Mouse (Mus musculus) G1E (cell line): ENCODE results near the gene Dpy30. TPM values are rescaled to one million over a fixed set of nuclear protein-coding genes. Genes with fewer than 3 reads are reported as not detected.
"Not testable (repeated sequence)": the region's sequence is repeated elsewhere in the genome, so short reads cannot be mapped to it uniquely, and the experiment has no call there.

ENCODE experiments used
- ATAC-seq: 2 replicates; pipeline ENCODE4 v1.8.0; 2016; ENCODE audit warnings: mild to moderate bottlenecking; ENCODE audit not compliant: insufficient number of reproducible peaks, poor library complexity, low FRiP score, severe bottlenecking; ENCODE audit errors: extremely low read depth
- DNase-seq: peaks from one replicate; pipeline ENCODE4 v3.0.0; 2012; ENCODE audit warnings: low spot score
- H3K27me3 ChIP-seq: 2 replicates; pipeline ENCODE4 v1.6.1; 2012; ENCODE audit warnings: mild to moderate bottlenecking, low read length, inconsistent platforms; ENCODE audit not compliant: insufficient read depth
- H3K36me3 ChIP-seq: replicated peaks from 2 replicates; pipeline ENCODE3; 2012; ENCODE audit warnings: mild to moderate bottlenecking, inconsistent platforms
- H3K4me1 ChIP-seq: 2 replicates; pipeline ENCODE4 v1.6.1; 2012; ENCODE audit warnings: low read depth, low read length, inconsistent platforms, mixed read lengths; ENCODE audit not compliant: insufficient read depth
- H3K4me3 ChIP-seq: 2 replicates; pipeline ENCODE4 v1.5.1; 2012; ENCODE audit warnings: low read depth, mild to moderate bottlenecking, inconsistent platforms, low read length, moderate library complexity, mixed read lengths
- H3K9me3 ChIP-seq: replicated peaks from 2 replicates; pipeline ENCODE4 v1.6.1; 2012; ENCODE audit warnings: inconsistent platforms
- CTCF ChIP-seq: IDR thresholded peaks from 2 replicates; pipeline ENCODE4 v1.5.1; 2012; ENCODE audit warnings: low read depth, low read length, inconsistent platforms, mixed read lengths
- GATA1 ChIP-seq: IDR thresholded peaks from 2 replicates; pipeline ENCODE4 v1.6.1; 2012; ENCODE audit warnings: borderline replicate concordance, low read length, inconsistent platforms, mixed read lengths
- GATA2 ChIP-seq: IDR thresholded peaks from 2 replicates; pipeline ENCODE4 v1.6.1; 2012; ENCODE audit warnings: low read depth, low read length, inconsistent platforms, borderline replicate concordance
- POLR2AphosphoS5 ChIP-seq: IDR thresholded peaks from 2 replicates; pipeline ENCODE4 v1.6.1; 2012; ENCODE audit warnings: low read depth, low read length, inconsistent platforms; ENCODE audit not compliant: insufficient replicate concordance
- TAL1 ChIP-seq: conservative IDR thresholded peaks from 2 replicates; pipeline ENCODE4 v1.6.1; 2012; ENCODE audit warnings: low read depth, low read length, inconsistent platforms, mixed read lengths
- polyA plus RNA-seq: library from polyadenylated mRNA; stranded (reverse); fragments of >175 nt; gene quantifications from 2 replicates; pipeline ENCODE4 v1.2.3, GENCODE M21; 2012
- total RNA-seq, 2 experiments: library from RNA; stranded (forward) in 1 of 2; stranded (reverse) in 1 of 2; fragments of 200-1000 nt in 1 of 2; fragments of >200 nt in 1 of 2; fragmentation: Nextera tagmentation in 1 of 2; gene quantifications; 2 replicates each; pipeline ENCODE4 v1.2.3; 2014 to 2017

Dpy30 gene
- total and polyA plus RNA-seq, 3 experiments = 76.2 to 130 (median 106) TPM

DNA sequence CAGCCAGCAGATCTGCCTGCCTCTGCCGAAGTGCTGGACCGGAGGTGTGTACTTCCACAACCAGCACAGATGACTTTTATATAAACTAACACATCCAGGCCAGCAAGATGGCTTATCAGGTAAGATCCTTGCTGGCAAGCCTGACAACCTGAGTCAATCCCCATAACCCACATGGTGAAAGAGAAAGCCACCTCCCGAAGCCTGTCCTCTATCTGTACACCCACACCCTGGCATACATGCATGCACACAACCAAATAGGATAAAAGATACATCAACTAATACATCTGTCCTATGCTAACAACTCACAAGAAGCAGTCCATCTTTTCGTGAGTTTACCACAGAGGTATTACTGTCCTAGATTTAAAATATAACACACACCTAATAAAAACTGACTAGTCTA lies 19.7 kb downstream of the Dpy30 start:
- H3K4me1 ChIP-seq = peaks cover 2% of the 10 kb centered on the region; the same call in 1 of the 2 replicates
- H3K9me3 ChIP-seq = no peaks in the 10 kb centered on the region
- ATAC-seq (no peak), DNase-seq (no peak)
- H3K4me3 ChIP-seq = no peak overlapping the region
- peaks cover 80% of the 10 kb centered on the region for H3K36me3 ChIP-seq
- TF ChIP-seq POLR2AphosphoS5 (no peak), CTCF (no peak), TAL1 (no peak), GATA2 (no peak), GATA1 (no peak)
- no peaks in the 10 kb centered on the region for H3K27me3 ChIP-seq

DNA sequence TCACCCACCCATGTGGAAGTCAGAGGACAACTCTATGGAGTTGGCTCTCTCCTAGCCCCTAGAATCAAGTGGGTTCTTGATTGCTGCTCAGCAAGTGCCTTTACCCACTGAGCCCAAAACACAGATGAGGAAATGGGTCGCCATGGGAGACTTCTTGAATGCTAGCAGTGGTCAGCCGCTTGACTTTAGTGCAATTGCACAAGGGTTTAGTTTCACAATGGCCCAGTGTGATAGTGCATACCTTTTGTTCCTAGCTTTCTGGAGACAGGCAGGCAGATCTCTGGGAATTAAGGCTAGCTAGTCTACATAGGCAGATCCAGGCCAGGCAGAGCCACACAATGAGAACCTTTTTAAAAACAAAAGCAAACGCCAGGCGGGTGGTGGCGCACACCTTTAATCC lies 23.7 kb downstream of the Dpy30 start:
- no peak for TF ChIP-seq TAL1
- peaks cover 57% of the 10 kb centered on the region for H3K36me3 ChIP-seq
- no peak overlapping the region for H3K4me3 ChIP-seq

DNA sequence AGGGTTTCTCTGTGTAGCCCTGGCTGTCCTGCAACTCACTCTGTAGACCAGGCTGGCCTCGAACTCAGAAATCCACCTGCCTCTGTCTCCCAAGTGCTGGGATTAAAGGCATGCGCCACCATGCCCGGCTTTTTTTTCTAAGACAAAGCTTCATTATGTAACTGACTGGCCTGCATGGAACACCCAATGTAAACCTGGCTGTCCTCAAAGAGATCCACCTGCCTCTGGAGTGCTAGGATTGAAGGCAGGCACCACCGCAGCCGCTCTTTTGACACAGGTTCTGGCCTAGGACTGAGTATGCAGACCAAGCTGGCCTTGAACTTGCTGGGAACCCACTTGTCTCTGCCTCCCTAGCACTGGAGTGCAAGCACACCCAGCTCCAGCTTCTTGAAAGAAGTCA lies 26.8 kb downstream of the Dpy30 start:
- peaks cover 36% of the 10 kb centered on the region for H3K36me3 ChIP-seq
- H3K9me3 ChIP-seq, H3K4me1 ChIP-seq, H3K27me3 ChIP-seq, H3K4me3 ChIP-seq, DNase-seq, ATAC-seq: not testable (repeated sequence)

More for the DNA sequence above, 23.7 kb downstream of the Dpy30 start:
- ATAC-seq = no peak
- H3K4me1 ChIP-seq = peaks cover 7% of the 10 kb centered on the region
- DNase-seq = no peak
- no peaks in the 10 kb centered on the region for H3K27me3 ChIP-seq
- no peaks in the 10 kb centered on the region for H3K9me3 ChIP-seq

DNA sequence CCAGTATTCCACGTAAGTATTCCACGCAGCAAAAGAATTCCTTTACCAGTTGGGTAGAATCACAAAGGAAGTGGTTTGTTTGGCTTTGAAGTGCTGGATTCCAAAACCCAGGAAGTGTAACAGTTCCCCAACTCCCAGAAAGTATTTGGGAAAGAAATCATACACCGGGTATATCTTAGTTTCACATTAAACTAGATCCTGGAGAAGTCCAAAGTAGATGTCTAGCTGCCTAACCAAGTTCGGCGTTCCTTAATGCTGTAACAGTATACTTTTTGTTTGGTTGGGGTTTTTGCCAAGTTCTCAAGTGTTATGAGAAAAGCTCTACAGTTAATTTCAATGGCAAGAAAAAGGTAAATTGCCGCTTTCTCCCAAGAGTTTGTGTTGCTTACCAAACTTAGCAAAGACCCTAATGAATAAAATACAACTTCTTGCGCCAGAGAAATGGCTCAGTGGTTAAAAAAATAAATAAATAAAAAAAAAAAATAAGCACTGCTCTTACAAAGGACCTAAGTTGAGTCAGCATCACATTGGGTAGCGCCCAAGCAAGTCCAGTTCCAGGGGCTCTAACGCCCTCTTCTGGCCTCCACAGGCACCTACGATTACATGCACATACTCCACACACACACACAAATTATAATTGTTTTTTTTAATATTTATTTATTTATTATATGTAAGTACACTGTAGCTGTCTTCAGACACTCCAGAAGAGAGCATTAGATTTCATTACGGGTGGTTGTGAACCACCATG lies 27.5 kb downstream of the Dpy30 start:
- DNase-seq = no peak
- TF ChIP-seq GATA2 (no peak), CTCF (0 out of 2 replicates have a peak, but pooled peaks have one; percentile 32), TAL1 (no peak), POLR2AphosphoS5 (no peak), GATA1 (no peak)
- Histone ChIP-seq H3K36me3 (peaks cover 28% of the 10 kb centered on the region), H3K9me3 (no peaks in the 10 kb centered on the region), H3K4me1 (peaks cover 12% of the 10 kb centered on the region), H3K27me3 (no peaks in the 10 kb centered on the region), H3K4me3 (peak overlapping the region; percentile 92)
- no peak for ATAC-seq

DNA sequence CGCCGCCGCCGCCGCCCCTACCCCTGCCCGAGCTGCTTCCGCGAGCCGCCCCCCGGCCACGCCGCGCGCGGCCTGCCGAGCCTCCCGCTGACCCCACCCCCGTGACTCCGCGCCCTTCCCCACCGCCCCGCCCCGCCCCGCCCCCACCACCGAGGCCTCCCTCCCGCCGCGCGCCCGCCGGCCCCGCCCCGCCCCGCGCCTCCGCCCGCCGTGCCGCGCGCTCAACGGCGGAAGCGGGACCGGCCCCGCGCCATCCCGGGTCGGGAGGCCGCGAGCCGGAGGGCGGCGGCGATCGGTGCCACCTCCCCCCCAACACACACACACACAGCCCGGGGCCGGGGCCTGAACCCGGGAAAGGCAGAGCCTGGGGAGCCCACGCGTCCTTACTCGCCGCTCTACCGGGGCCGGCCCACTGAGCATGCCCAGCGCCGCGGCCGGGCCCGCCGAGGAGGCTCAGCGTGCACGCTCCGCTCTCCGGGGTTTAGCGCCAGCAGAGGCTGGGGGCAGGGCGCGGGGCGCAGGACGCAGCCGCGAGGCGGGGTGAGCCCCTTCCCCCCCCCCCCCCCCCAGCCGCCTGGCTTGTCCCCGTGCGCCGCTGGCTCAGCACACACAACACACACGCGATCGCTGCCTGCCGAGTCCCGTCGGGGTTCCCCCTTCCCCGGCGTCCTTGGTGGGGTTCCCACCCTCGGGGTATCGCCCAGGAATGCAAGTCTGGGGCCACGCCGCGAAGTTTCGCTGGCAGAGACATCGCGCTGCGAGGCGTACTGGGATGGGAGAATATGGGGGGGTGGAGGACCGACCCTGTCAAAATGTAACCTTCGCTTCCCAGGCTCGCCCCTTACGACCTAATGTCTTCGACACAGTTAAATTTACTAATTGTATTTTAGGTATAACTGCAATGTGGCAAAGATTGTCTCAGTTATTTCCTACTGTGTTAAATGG lies 28.4 kb downstream of the Dpy30 start, which contains the start of gene Memo1:
Memo1 (minus strand) TSS at position 496 of the 945 bp plus-strand sequence.
- Histone ChIP-seq H3K36me3 (peaks cover 21% of the 10 kb centered on the region), H3K9me3 (no peaks in the 10 kb centered on the region), H3K4me3 (peak within 1 kb of the TSS; percentile 92), H3K4me1 (peaks cover 21% of the 10 kb centered on the region), H3K27me3 (no peaks in the 10 kb centered on the region)
- DNase-seq (peak; percentile 77), ATAC-seq (peak; percentile 22)
- TF ChIP-seq CTCF = no peak
- TF ChIP-seq GATA1 = no peak
- TF ChIP-seq TAL1 = no peak
- TF ChIP-seq POLR2AphosphoS5 = no peak
- TF ChIP-seq GATA2 = no peak

DNA sequence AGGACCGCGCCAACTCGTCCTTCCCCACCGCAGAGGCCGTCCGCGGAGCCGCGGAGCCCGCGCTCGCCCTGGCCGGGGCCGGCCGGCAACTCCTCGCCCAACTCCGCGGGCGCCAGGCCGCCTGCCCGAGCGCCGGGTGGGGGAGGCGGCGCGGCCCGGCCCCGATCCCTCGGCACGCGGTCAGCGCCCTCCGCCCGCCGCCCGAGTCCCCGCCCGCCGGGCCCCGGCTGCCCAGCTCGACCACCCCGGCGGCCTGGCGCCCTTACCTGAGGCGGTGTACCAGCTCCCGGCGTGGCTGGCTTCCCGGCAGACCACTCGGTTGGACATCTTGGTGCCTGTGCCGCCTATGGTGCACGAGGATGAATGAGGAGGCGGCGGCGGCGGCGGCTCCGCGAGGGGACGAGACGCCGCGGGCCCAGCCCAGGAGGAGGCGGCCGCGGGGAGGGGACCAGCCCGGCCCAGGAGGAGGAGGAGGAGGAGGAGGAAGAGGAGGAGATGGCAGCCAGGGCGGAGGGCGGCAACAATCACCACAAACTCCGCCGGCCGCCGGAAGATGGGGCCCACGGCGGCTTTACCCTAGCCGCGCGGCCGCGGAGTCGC lies 29.2 kb downstream of the Dpy30 start:
- TF ChIP-seq POLR2AphosphoS5 = no peak
- no peak for TF ChIP-seq GATA2
- no peak for TF ChIP-seq TAL1
- TF ChIP-seq CTCF = no peak
- H3K27me3 ChIP-seq = no peaks in the 10 kb centered on the region
- DNase-seq (peak; percentile 31), ATAC-seq (peak; percentile 63)
- peaks cover 23% of the 10 kb centered on the region for H3K36me3 ChIP-seq
- H3K4me1 ChIP-seq = peaks cover 28% of the 10 kb centered on the region
- H3K4me3 ChIP-seq = peak overlapping the region; percentile 92
- H3K9me3 ChIP-seq = no peaks in the 10 kb centered on the region
